Mouse (Mus musculus) adrenal gland, adult 18-20 months (tissue): ENCODE data around the gene Slc2a6. TPM values are rescaled to one million over a fixed set of nuclear protein-coding genes. Genes with fewer than 3 reads are reported as not detected.

Experiments
- DNase-seq, 2 experiments: peaks; one replicate each; pipeline ENCODE4 v3.0.0; 2021 to 2022; ENCODE audit warnings: low spot score in 2 of 2
- long read RNA-seq, 2 experiments: library from polyadenylated mRNA; stranded (forward); transcript quantifications; one replicate each; pipeline ENCODE4 v2.0.0; 2021
- total RNA-seq, 2 experiments: library from RNA; stranded (reverse); gene quantifications; 1 replicate in 1 of 2; 2 replicates in 1 of 2; pipeline ENCODE4 v1.2.3; 2021

Gene Slc2a6
- total RNA-seq: 1 to 10 TPM in 1 of 2 experiments, under 1 TPM in 1; 0.33 to 1.1 TPM
- long read RNA-seq, experiment 1: 0 reads
- long read RNA-seq, experiment 2, partial matches to known transcripts: 0 of 1 reads
- long read RNA-seq, experiment 2, other reads (novel, unspliced or antisense): 0 of 1 reads

GRCm38 (mm10) chr2:27027618-27028436 lies at the start of gene Slc2a6:
TSS of gene Slc2a6 (minus strand) at chr2:27027998.
- DNase-seq: peak; percentile 77 to 80

- peak; percentile 40 to 43 for DNase-seq
These were observed 47.7 kb upstream of the Slc2a6 start for GRCm38 (mm10) chr2:27075485-27075884.

GRCm38 (mm10) chr2:27074804-27075203 lies 47.0 kb upstream of the Slc2a6 start:
- DNase-seq: no peak

GRCm38 (mm10) chr2:27073407-27073806 lies 45.6 kb upstream of the Slc2a6 start:
- DNase-seq: no peak

- DNase-seq: no peak
These were observed 44.2 kb upstream of the Slc2a6 start, which contains the start of gene Mymk for GRCm38 (mm10) chr2:27071978-27072377. TSS of gene Mymk (minus strand) at chr2:27072179.

- DNase-seq: peak; percentile 51 to 62
These were observed 43.3 kb upstream of the Slc2a6 start for GRCm38 (mm10) chr2:27071137-27071536.

GRCm38 (mm10) chr2:27070247-27070813 lies 42.5 kb upstream of the Slc2a6 start:
- DNase-seq: no peak

- no peak for DNase-seq
These were observed 41.8 kb upstream of the Slc2a6 start for GRCm38 (mm10) chr2:27069646-27070045.

- no peak for DNase-seq
These were observed 40.2 kb upstream of the Slc2a6 start for GRCm38 (mm10) chr2:27067996-27068395.

GRCm38 (mm10) chr2:27067124-27067523 lies 39.3 kb upstream of the Slc2a6 start:
- DNase-seq: no peak

- DNase-seq: no peak
These were observed 31.4 kb upstream of the Slc2a6 start for GRCm38 (mm10) chr2:27059187-27059586.

- DNase-seq: no peak
These were observed 31.0 kb upstream of the Slc2a6 start for GRCm38 (mm10) chr2:27058751-27059150.

GRCm38 (mm10) chr2:27058251-27058650 lies 30.5 kb upstream of the Slc2a6 start:
- no peak for DNase-seq

- no peak for DNase-seq
These were observed 21.6 kb upstream of the Slc2a6 start for GRCm38 (mm10) chr2:27049408-27049807.

- no peak for DNase-seq
These were observed 18.4 kb upstream of the Slc2a6 start for GRCm38 (mm10) chr2:27045979-27046770.

GRCm38 (mm10) chr2:27044641-27045040 lies 16.8 kb upstream of the Slc2a6 start:
- no peak for DNase-seq

- DNase-seq: no peak
These were observed 16.4 kb upstream of the Slc2a6 start for GRCm38 (mm10) chr2:27044166-27044565.

GRCm38 (mm10) chr2:27043461-27043860 lies 15.7 kb upstream of the Slc2a6 start:
- DNase-seq: peak; percentile 73 to 82

- no peak for DNase-seq
These were observed 14.5 kb upstream of the Slc2a6 start for GRCm38 (mm10) chr2:27042131-27042844.

- DNase-seq: no peak
These were observed 11.5 kb upstream of the Slc2a6 start for GRCm38 (mm10) chr2:27039286-27039685.

GRCm38 (mm10) chr2:27038596-27038995 lies 10.8 kb upstream of the Slc2a6 start:
- DNase-seq: peak; percentile 66 to 70
